Mouse (Mus musculus): ENCODE measurements around the gene Arhgap25.

DNA sequence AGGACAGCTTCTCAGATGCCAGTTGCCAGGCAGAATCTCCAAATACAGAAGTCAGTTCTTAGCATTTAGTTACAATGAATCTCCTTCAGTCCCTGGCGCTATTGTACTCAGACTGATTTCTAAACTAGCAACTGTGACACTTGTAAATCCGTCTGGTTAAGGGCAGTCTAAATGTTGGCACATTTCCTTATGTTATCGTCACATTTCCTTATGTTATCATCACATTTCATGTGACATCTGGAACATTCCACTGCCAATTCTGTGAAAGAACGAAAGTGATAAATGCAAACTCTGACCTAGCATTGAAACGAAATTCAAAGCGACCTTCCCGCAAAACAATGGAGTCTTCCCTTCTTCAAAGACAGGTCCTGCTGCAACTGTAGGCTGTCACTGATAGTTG, 87.8 kb downstream of the Arhgap25 start:
- no peak for TF ChIP-seq CTCF (IDR thresholded peaks at IDR 0.05; ENCODE audit: low read depth, low read length)
- TF ChIP-seq POLR2A (IDR thresholded peaks at IDR 0.05; ENCODE audit: borderline replicate concordance, low read depth, low read length): no peak

Measured in bone marrow macrophage, adult 2 months (primary cell).